In genomic region chr11:102431018-102431645, GRCm38 (mm10) we compare ENCODE assay signal across 8 mouse cellular contexts. TPM values are rescaled to one million over a fixed set of nuclear protein-coding genes. Genes with fewer than 3 reads are reported as not detected.
DNase-seq lines count a peak whose midpoint lies in the region; ATAC-seq and TF ChIP-seq lines count a peak whose summit lies in the region.

No protein-coding gene starts in this region.

- ATAC-seq in heart, postnatal 0 days (ENCODE audit: insufficient read depth, low read depth): peak; percentile 31; the same call in 1 of the 2 replicates
- ATAC-seq in lung, embryonic 15.5 days (ENCODE audit: borderline replicate concordance, extremely low read depth, low FRiP score, low TSS enrichment): peak; percentile 19; the same call in 1 of the 2 replicates

- TF ChIP-seq POLR2A in ES-Bruce4 (IDR thresholded peaks at IDR 0.05; ENCODE audit: insufficient read depth, low read length): no peak
- no peak for TF ChIP-seq POLR2A in olfactory bulb, adult 2 months (IDR thresholded peaks at IDR 0.05; ENCODE audit: insufficient read depth, low read depth, low read length)

- peak overlapping the region; percentile 87 for H3K9ac ChIP-seq in ES-Bruce4 (ENCODE audit: low read depth, poor library complexity, severe bottlenecking)
- peak overlapping the region; percentile 66 for H3K9ac ChIP-seq in heart, postnatal 0 days (replicated peaks; ENCODE audit: low read depth, low read length)
- peak overlapping the region; percentile 65 for H3K9ac ChIP-seq in lung, embryonic 15.5 days

- peaks cover 10% of the 10 kb centered on the region; the same call in 1 of the 2 replicates for H3K36me3 ChIP-seq in ES-Bruce4 (ENCODE audit: control insufficient read depth, insufficient read depth, low read length, poor library complexity, severe bottlenecking)
- peaks cover 29% of the 10 kb centered on the region for H3K36me3 ChIP-seq in forebrain, embryonic 10.5 days (replicated peaks)
- H3K36me3 ChIP-seq in heart, postnatal 0 days (replicated peaks; ENCODE audit: control insufficient read depth, insufficient read depth, low read length): peaks cover 15% of the 10 kb centered on the region
- peaks cover 16% of the 10 kb centered on the region for H3K36me3 ChIP-seq in lung, embryonic 15.5 days

- H3K4me1 ChIP-seq in ES-Bruce4 (ENCODE audit: control insufficient read depth, insufficient read depth, low read length): no peaks in the 10 kb centered on the region
- peaks cover 16% of the 10 kb centered on the region; the same call in 1 of the 2 replicates for H3K4me1 ChIP-seq in brown adipose tissue, adult 24 weeks (ENCODE audit: control insufficient read depth, insufficient read depth, insufficient read length, low read length)
- H3K4me1 ChIP-seq in forebrain, embryonic 10.5 days: peaks cover 34% of the 10 kb centered on the region
- peaks cover 16% of the 10 kb centered on the region; the same call in 1 of the 2 replicates for H3K4me1 ChIP-seq in heart, postnatal 0 days (ENCODE audit: control insufficient read depth, insufficient read depth)
- peaks cover 25% of the 10 kb centered on the region for H3K4me1 ChIP-seq in lung, embryonic 15.5 days
- peaks cover 26% of the 10 kb centered on the region for H3K4me1 ChIP-seq in olfactory bulb, adult 2 months (ENCODE audit: control insufficient read depth, insufficient read depth, low read length)

- H3K4me3 ChIP-seq in ES-Bruce4 (ENCODE audit: low read depth, low read length): peak overlapping the region; percentile 82
- H3K4me3 ChIP-seq in brown adipose tissue, adult 24 weeks (ENCODE audit: insufficient read depth, low read depth, low read length): peak overlapping the region; percentile 79
- peak overlapping the region; percentile 72 for H3K4me3 ChIP-seq in forebrain, embryonic 10.5 days
- peak overlapping the region; percentile 89 for H3K4me3 ChIP-seq in heart, postnatal 0 days (ENCODE audit: low read depth, low read length)
- H3K4me3 ChIP-seq in lung, embryonic 15.5 days: peak overlapping the region; percentile 68
- H3K4me3 ChIP-seq in olfactory bulb, adult 2 months (ENCODE audit: insufficient read depth, low read depth, low read length): peak overlapping the region; percentile 77

- peak overlapping the region; percentile 17; the same call in 1 of the 2 replicates for H3K27ac ChIP-seq in ES-Bruce4 (ENCODE audit: insufficient read depth, low read length)
- peak overlapping the region; percentile 71 for H3K27ac ChIP-seq in brown adipose tissue, adult 24 weeks (replicated peaks; ENCODE audit: low read depth, low read length)
- H3K27ac ChIP-seq in forebrain, embryonic 10.5 days: peak overlapping the region; percentile 85
- H3K27ac ChIP-seq in heart, postnatal 0 days (ENCODE audit: low read depth): peak overlapping the region; percentile 91
- peak overlapping the region; percentile 86 for H3K27ac ChIP-seq in lung, embryonic 15.5 days
- H3K27ac ChIP-seq in olfactory bulb, adult 2 months (ENCODE audit: insufficient read depth, low read depth, low read length): 0 out of 2 replicates have a peak overlapping the region, but pooled peaks have one; percentile 34

- TF ChIP-seq CTCF in ES-Bruce4 (IDR thresholded peaks at IDR 0.05; ENCODE audit: low read depth, low read length): peak; percentile 70
- TF ChIP-seq CTCF in heart, postnatal 0 days (IDR thresholded peaks at IDR 0.05; ENCODE audit: low read depth): peak; percentile 84
- TF ChIP-seq CTCF in olfactory bulb, adult 2 months (IDR thresholded peaks at IDR 0.05; ENCODE audit: insufficient read depth, low read depth, low read length): no peak

- no peaks in the 10 kb centered on the region for H3K9me3 ChIP-seq in ES-Bruce4 (replicated peaks; ENCODE audit: control insufficient read depth, insufficient read depth, low read length, poor library complexity, severe bottlenecking)
- H3K9me3 ChIP-seq in forebrain, embryonic 10.5 days: no peaks in the 10 kb centered on the region
- H3K9me3 ChIP-seq in heart, postnatal 0 days (replicated peaks; ENCODE audit: control insufficient read depth, low read length): no peaks in the 10 kb centered on the region
- no peaks in the 10 kb centered on the region for H3K9me3 ChIP-seq in lung, embryonic 15.5 days

- H3K4me2 ChIP-seq in heart, postnatal 0 days (ENCODE audit: low read depth, low read length): peak overlapping the region; percentile 99
- peak overlapping the region; percentile 94 for H3K4me2 ChIP-seq in lung, embryonic 15.5 days

- peak; percentile 79 for DNase-seq in forebrain, embryonic 10.5 days (ENCODE audit: extremely low spot score, low spot score)
- DNase-seq in heart, postnatal 0 days (ENCODE audit: low spot score): peak; percentile 83
- peak; percentile 87 to 93 for DNase-seq in kidney, postnatal 36 days
- DNase-seq in urinary bladder, postnatal 36 days (ENCODE audit: low spot score in 2 of 2): peak; percentile 77 to 78

- TF ChIP-seq EP300 in ES-Bruce4 (IDR thresholded peaks at IDR 0.05; ENCODE audit: insufficient read depth, low read depth, low read length): no peak
- TF ChIP-seq EP300 in heart, postnatal 0 days (IDR thresholded peaks at IDR 0.05; ENCODE audit: low read depth): no peak; the same call in 1 of the 2 replicates

- H3K27me3 ChIP-seq in ES-Bruce4 (ENCODE audit: control insufficient read depth, insufficient read depth, low read length, poor library complexity, severe bottlenecking): no peaks in the 10 kb centered on the region
- H3K27me3 ChIP-seq in forebrain, embryonic 10.5 days (ENCODE audit: poor library complexity, severe bottlenecking): peaks cover 23% of the 10 kb centered on the region
- no peaks in the 10 kb centered on the region for H3K27me3 ChIP-seq in heart, postnatal 0 days (ENCODE audit: control insufficient read depth, insufficient read depth, low read length)
- no peaks in the 10 kb centered on the region for H3K27me3 ChIP-seq in lung, embryonic 15.5 days

- under 1% methylated on average over 7 of the region's 7 CpGs for WGBS in forebrain, embryonic 10.5 days
- 0% methylated on average over 7 of the region's 7 CpGs for WGBS in heart, postnatal 0 days
- 2% methylated on average over 7 of the region's 7 CpGs for WGBS in lung, embryonic 15.5 days
- 0% methylated on average over 7 of the region's 7 CpGs for WGBS in olfactory bulb, adult 2 months

RNA-seq across cellular contexts. Expression of gene Grn, which starts 1.0 kb away (rescaled TPM):
- 68.4 and 88.3 TPM in 2 replicates for polyA plus RNA-seq in ES-Bruce4 (2011; ENCODE audit: insufficient read depth, insufficient read length, low read depth, missing spikeins)
- 57.5 and 78.8 TPM in 2 replicates for polyA plus RNA-seq in brown adipose tissue, adult 24 weeks (2012; ENCODE audit: insufficient read depth, insufficient read length, missing spikeins)
- polyA plus RNA-seq in forebrain, embryonic 10.5 days (2016; fragmentation: Nextera tagmentation; extraction: Ambion mirVana): 66.2 and 70.1 TPM in 2 replicates
- total RNA-seq in heart, postnatal 0 days (2014; rRNA removed; ENCODE audit: low replicate concordance): 134 and 162 TPM in 2 replicates
- polyA plus RNA-seq in heart, postnatal 0 days (2015; fragmentation: Nextera tagmentation; extraction: Ambion mirVana): 174 and 176 TPM in 2 replicates
- 168 and 174 TPM in 2 replicates for polyA plus RNA-seq in lung, embryonic 15.5 days (2015; fragmentation: Nextera tagmentation; extraction: Ambion mirVana)
- polyA plus RNA-seq in olfactory bulb, adult 2 months (2012; ENCODE audit: insufficient read depth, insufficient read length, low replicate concordance, missing spikeins): not detected in 2 replicates

RNA-seq across cellular contexts. Expression of gene Fam171a2, which starts 16.4 kb away (rescaled TPM):
- 4.4 and 5.4 TPM in 2 replicates for polyA plus RNA-seq in ES-Bruce4 (2011; ENCODE audit: insufficient read depth, insufficient read length, low read depth, missing spikeins)
- polyA plus RNA-seq in brown adipose tissue, adult 24 weeks (2012; ENCODE audit: insufficient read depth, insufficient read length, missing spikeins): 0.63 and 1.0 TPM in 2 replicates
- polyA plus RNA-seq in forebrain, embryonic 10.5 days (2016; fragmentation: Nextera tagmentation; extraction: Ambion mirVana): 2.2 and 2.8 TPM in 2 replicates
- total RNA-seq in heart, postnatal 0 days (2014; rRNA removed; ENCODE audit: low replicate concordance): 40.8 and 58.6 TPM in 2 replicates
- polyA plus RNA-seq in heart, postnatal 0 days (2015; fragmentation: Nextera tagmentation; extraction: Ambion mirVana): 1.7 and 1.8 TPM in 2 replicates
- polyA plus RNA-seq in lung, embryonic 15.5 days (2015; fragmentation: Nextera tagmentation; extraction: Ambion mirVana): 4.7 and 6.9 TPM in 2 replicates
- not detected in 2 replicates for polyA plus RNA-seq in olfactory bulb, adult 2 months (2012; ENCODE audit: insufficient read depth, insufficient read length, low replicate concordance, missing spikeins)

RNA-seq across cellular contexts. Expression of gene Slc25a39, which starts 23.4 kb away (rescaled TPM):
- 284 and 342 TPM in 2 replicates for polyA plus RNA-seq in ES-Bruce4 (2011; ENCODE audit: insufficient read depth, insufficient read length, low read depth, missing spikeins)
- polyA plus RNA-seq in brown adipose tissue, adult 24 weeks (2012; ENCODE audit: insufficient read depth, insufficient read length, missing spikeins): 397 and 609 TPM in 2 replicates
- polyA plus RNA-seq in forebrain, embryonic 10.5 days (2016; fragmentation: Nextera tagmentation; extraction: Ambion mirVana): 255 and 262 TPM in 2 replicates
- total RNA-seq in heart, postnatal 0 days (2014; rRNA removed; ENCODE audit: low replicate concordance): 281 and 322 TPM in 2 replicates
- 267 and 269 TPM in 2 replicates for polyA plus RNA-seq in heart, postnatal 0 days (2015; fragmentation: Nextera tagmentation; extraction: Ambion mirVana)
- 240 and 247 TPM in 2 replicates for polyA plus RNA-seq in lung, embryonic 15.5 days (2015; fragmentation: Nextera tagmentation; extraction: Ambion mirVana)
- not detected in 2 replicates for polyA plus RNA-seq in olfactory bulb, adult 2 months (2012; ENCODE audit: insufficient read depth, insufficient read length, low replicate concordance, missing spikeins)

RNA-seq across cellular contexts. Expression of gene Rundc3a, which starts 37.9 kb away (rescaled TPM):
- polyA plus RNA-seq in ES-Bruce4 (2011; ENCODE audit: insufficient read depth, insufficient read length, low read depth, missing spikeins): 7.0 and 9.5 TPM in 2 replicates
- not detected in 2 replicates for polyA plus RNA-seq in brown adipose tissue, adult 24 weeks (2012; ENCODE audit: insufficient read depth, insufficient read length, missing spikeins)
- 10.5 and 13.5 TPM in 2 replicates for polyA plus RNA-seq in forebrain, embryonic 10.5 days (2016; fragmentation: Nextera tagmentation; extraction: Ambion mirVana)
- total RNA-seq in heart, postnatal 0 days (2014; rRNA removed; ENCODE audit: low replicate concordance): 12.5 TPM in 1 of 2 replicates, not detected in the other
- polyA plus RNA-seq in heart, postnatal 0 days (2015; fragmentation: Nextera tagmentation; extraction: Ambion mirVana): 0.74 and 0.92 TPM in 2 replicates
- polyA plus RNA-seq in lung, embryonic 15.5 days (2015; fragmentation: Nextera tagmentation; extraction: Ambion mirVana): 1.6 and 2.0 TPM in 2 replicates
- not detected in 2 replicates for polyA plus RNA-seq in olfactory bulb, adult 2 months (2012; ENCODE audit: insufficient read depth, insufficient read length, low replicate concordance, missing spikeins)

RNA-seq across cellular contexts. Expression of gene Itga2b, which starts 38.8 kb away (rescaled TPM):
- polyA plus RNA-seq in ES-Bruce4 (2011; ENCODE audit: insufficient read depth, insufficient read length, low read depth, missing spikeins): 7.0 and 7.9 TPM in 2 replicates
- polyA plus RNA-seq in brown adipose tissue, adult 24 weeks (2012; ENCODE audit: insufficient read depth, insufficient read length, missing spikeins): 1.4 and 2.0 TPM in 2 replicates
- polyA plus RNA-seq in forebrain, embryonic 10.5 days (2016; fragmentation: Nextera tagmentation; extraction: Ambion mirVana): 5.0 and 6.4 TPM in 2 replicates
- 4.3 and 4.8 TPM in 2 replicates for total RNA-seq in heart, postnatal 0 days (2014; rRNA removed; ENCODE audit: low replicate concordance)
- 5.4 and 5.6 TPM in 2 replicates for polyA plus RNA-seq in heart, postnatal 0 days (2015; fragmentation: Nextera tagmentation; extraction: Ambion mirVana)
- 8.9 and 9.3 TPM in 2 replicates for polyA plus RNA-seq in lung, embryonic 15.5 days (2015; fragmentation: Nextera tagmentation; extraction: Ambion mirVana)
- polyA plus RNA-seq in olfactory bulb, adult 2 months (2012; ENCODE audit: insufficient read depth, insufficient read length, low replicate concordance, missing spikeins): not detected in 2 replicates

Comparison
In these comparisons a context has a peak if more than half of its experiments do, and no peak if none do; other contexts are left out.
1. Peak in every context shown above with its lines: DNase-seq, ATAC-seq, H3K4me3 ChIP-seq and H3K27ac ChIP-seq.
2. H3K27ac ChIP-seq: peak in every context shown above with its lines; median percentile 91 in heart, postnatal 0 days; 86 in lung, embryonic 15.5 days; 85 in forebrain, embryonic 10.5 days; 71 in brown adipose tissue, adult 24 weeks; 34 in olfactory bulb, adult 2 months; 17 in ES-Bruce4.
3. RNA of gene Slc25a39, which starts 23.4 kb away (polyA plus RNA-seq): 397 to 609 TPM in brown adipose tissue, adult 24 weeks, 284 to 342 TPM in ES-Bruce4, 267 to 269 TPM in heart, postnatal 0 days, 255 to 262 TPM in forebrain, embryonic 10.5 days and 240 to 247 TPM in lung, embryonic 15.5 days; not detected in olfactory bulb, adult 2 months; every median in the first group is over 100 times any median in the second.